Mouse (Mus musculus) midbrain, embryonic 14.5 days (tissue): ENCODE data around the gene Amer2. TPM values are rescaled to one million over a fixed set of nuclear protein-coding genes. Genes with fewer than 3 reads are reported as not detected.

Experiments used
- ATAC-seq: fragments of 200-750 bp; cut with Nextera tagmentation; 2 replicates; pipeline ENCODE4 v1.8.0; 2017; ENCODE audit warnings: moderate number of reproducible peaks, moderate library complexity; ENCODE audit not compliant: low FRiP score, low TSS enrichment
- DNase-seq: peaks from one replicate; pipeline ENCODE4 v3.0.0-alpha.2; 2015
- H3K27ac ChIP-seq: fragments of 300-500 bp; sonication (generic); replicated peaks from 2 replicates; pipeline ENCODE4 v1.5.1; 2014; ENCODE audit warnings: mild to moderate bottlenecking, low read depth, low read length, moderate library complexity
- H3K27me3 ChIP-seq: fragments of 300-500 bp; sonication (generic); 2 replicates; pipeline ENCODE4 v1.6.1; 2014; ENCODE audit warnings: low read length, control low read depth, mixed read lengths; ENCODE audit not compliant: control insufficient read depth, insufficient read depth
- H3K36me3 ChIP-seq: fragments of 300-500 bp; sonication (generic); 2 replicates; pipeline ENCODE4 v1.6.1; 2014; ENCODE audit warnings: low read length, control low read depth; ENCODE audit not compliant: control insufficient read depth, insufficient read depth
- H3K4me1 ChIP-seq: fragments of 300-500 bp; sonication (generic); 2 replicates; pipeline ENCODE4 v1.6.1; 2014; ENCODE audit warnings: mild to moderate bottlenecking, antibody characterized with exemption, low read length, control low read depth; ENCODE audit not compliant: control insufficient read depth, insufficient read depth
- H3K4me2 ChIP-seq: fragments of 300-500 bp; sonication (generic); 2 replicates; pipeline ENCODE4 v1.6.1; 2014; ENCODE audit warnings: mild to moderate bottlenecking, low read length, moderate library complexity
- H3K4me3 ChIP-seq: fragments of 300-500 bp; sonication (generic); replicated peaks from 2 replicates; pipeline ENCODE4 v1.5.1; 2014; ENCODE audit warnings: low read depth, low read length
- H3K9ac ChIP-seq: fragments of 300-500 bp; sonication (generic); replicated peaks from 2 replicates; pipeline ENCODE4 v1.6.1; 2014; ENCODE audit warnings: mild to moderate bottlenecking, low read length, moderate library complexity
- H3K9me3 ChIP-seq: fragments of 300-500 bp; sonication (generic); 2 replicates; pipeline ENCODE4 v1.6.1; 2016; ENCODE audit warnings: low read length, control low read depth, mixed read lengths; ENCODE audit not compliant: control insufficient read depth
- WGBS: fragments of 180-500 bp; shearing (Covaris S2); extraction: QIAGEN DNeasy Blood & Tissue Kit; methylation state at CpG from one replicate; pipeline ENCODE4 v1.1.7; 2014; 5-methylcytosine and 5-hydroxymethylcytosine counted together
- polyA plus RNA-seq: library from polyadenylated mRNA; unstranded; fragments of >200 nt; fragmentation: Nextera tagmentation; extraction: Ambion mirVana; gene quantifications from 2 replicates; pipeline ENCODE4 v1.2.1, GENCODE M21; 2014

Gene Amer2
- polyA plus RNA-seq, 1 experiment from 2014 or later, result 19.2 TPM

GRCm38 (mm10) chr14:60403228-60403627 lies 30.2 kb downstream of the Amer2 start:
- ATAC-seq (no peak), DNase-seq (no peak)
- no peak overlapping the region for H3K4me2 ChIP-seq
- WGBS, result 12% methylated on average over 2 of the region's 2 CpGs
- H3K4me3 ChIP-seq, result no peak overlapping the region
- no peaks in the 10 kb centered on the region for H3K9me3 ChIP-seq
- H3K27me3 ChIP-seq, result no peaks in the 10 kb centered on the region
- peaks cover 26% of the 10 kb centered on the region for H3K4me1 ChIP-seq
- peak overlapping the region; percentile 33; the same call in 1 of the 2 replicates for H3K27ac ChIP-seq
- no peaks in the 10 kb centered on the region for H3K36me3 ChIP-seq
- H3K9ac ChIP-seq, result no peak overlapping the region

GRCm38 (mm10) chr14:60405829-60406228 lies 32.8 kb downstream of the Amer2 start:
- Histone ChIP-seq H3K27me3 (no peaks in the 10 kb centered on the region), H3K9me3 (no peaks in the 10 kb centered on the region), H3K4me1 (peaks cover 39% of the 10 kb centered on the region), H3K4me3 (no peak overlapping the region), H3K27ac (no peak overlapping the region), H3K4me2 (no peak overlapping the region), H3K36me3 (no peaks in the 10 kb centered on the region), H3K9ac (no peak overlapping the region)
- DNase-seq (no peak), ATAC-seq (no peak)
- 91% methylated on average over 2 of the region's 2 CpGs for WGBS

GRCm38 (mm10) chr14:60406543-60406942 lies 33.5 kb downstream of the Amer2 start:
- Histone ChIP-seq H3K9ac (no peak overlapping the region), H3K36me3 (no peaks in the 10 kb centered on the region), H3K27me3 (no peaks in the 10 kb centered on the region), H3K4me3 (no peak overlapping the region), H3K9me3 (no peaks in the 10 kb centered on the region), H3K4me1 (peaks cover 39% of the 10 kb centered on the region), H3K27ac (no peak overlapping the region), H3K4me2 (no peak overlapping the region)
- DNase-seq (no peak), ATAC-seq (no peak)
- whole genome bisulfite sequencing, result 92% methylated on average over 5 of the region's 5 CpGs

GRCm38 (mm10) chr14:60407319-60407718 lies 34.3 kb downstream of the Amer2 start:
- DNase-seq, result no peak
- no peak for ATAC-seq
- WGBS, result 80% methylated on average over 9 of the region's 9 CpGs
- H3K27me3 ChIP-seq, result no peaks in the 10 kb centered on the region
- H3K4me1 ChIP-seq, result peaks cover 34% of the 10 kb centered on the region
- no peaks in the 10 kb centered on the region for H3K9me3 ChIP-seq
- no peak overlapping the region for H3K9ac ChIP-seq
- H3K27ac ChIP-seq, result no peak overlapping the region
- H3K4me2 ChIP-seq, result no peak overlapping the region
- no peak overlapping the region for H3K4me3 ChIP-seq
- no peaks in the 10 kb centered on the region for H3K36me3 ChIP-seq

- H3K9ac ChIP-seq, result no peak overlapping the region
- peaks cover 23% of the 10 kb centered on the region for H3K4me1 ChIP-seq
- peak overlapping the region; percentile 82 for H3K27ac ChIP-seq
- ATAC-seq, result peak; percentile 79
- H3K9me3 ChIP-seq, result no peaks in the 10 kb centered on the region
- H3K36me3 ChIP-seq, result no peaks in the 10 kb centered on the region
- peak overlapping the region; percentile 48 for H3K4me2 ChIP-seq
- H3K27me3 ChIP-seq, result no peaks in the 10 kb centered on the region
- 0 out of 2 replicates have a peak overlapping the region, but pooled peaks have one; percentile 3 for H3K4me3 ChIP-seq
- WGBS, result 10% methylated on average over 12 of the region's 12 CpGs
- peak; percentile 84 for DNase-seq
These were observed 36.8 kb downstream of the Amer2 start for GRCm38 (mm10) chr14:60409702-60410491.

- ATAC-seq (no peak), DNase-seq (peak; percentile 67)
- no peak overlapping the region for H3K9ac ChIP-seq
- H3K27me3 ChIP-seq, result no peaks in the 10 kb centered on the region
- H3K4me3 ChIP-seq, result no peak overlapping the region
- no peak overlapping the region for H3K27ac ChIP-seq
- peaks cover 23% of the 10 kb centered on the region for H3K4me1 ChIP-seq
- no peak overlapping the region for H3K4me2 ChIP-seq
- WGBS, result 65% methylated on average over 6 of the region's 6 CpGs
- H3K36me3 ChIP-seq, result no peaks in the 10 kb centered on the region
- H3K9me3 ChIP-seq, result no peaks in the 10 kb centered on the region
These were observed 38.2 kb downstream of the Amer2 start for GRCm38 (mm10) chr14:60411229-60411628.

- Histone ChIP-seq H3K27me3 (no peaks in the 10 kb centered on the region), H3K4me2 (no peak overlapping the region), H3K36me3 (no peaks in the 10 kb centered on the region), H3K4me1 (peaks cover 12% of the 10 kb centered on the region), H3K27ac (0 out of 2 replicates have a peak overlapping the region, but pooled peaks have one; percentile 16), H3K4me3 (no peak overlapping the region), H3K9ac (no peak overlapping the region), H3K9me3 (no peaks in the 10 kb centered on the region)
- DNase-seq, result peak; percentile 82
- peak; percentile 66; the same call in 1 of the 2 replicates for ATAC-seq
- WGBS, result 60% methylated on average over 8 of the region's 8 CpGs
These were observed 41.6 kb downstream of the Amer2 start for GRCm38 (mm10) chr14:60414691-60415090.

GRCm38 (mm10) chr14:60417924-60418323 lies 44.9 kb downstream of the Amer2 start:
- Histone ChIP-seq H3K27me3 (no peaks in the 10 kb centered on the region), H3K36me3 (no peaks in the 10 kb centered on the region), H3K9me3 (no peaks in the 10 kb centered on the region), H3K9ac (no peak overlapping the region), H3K4me3 (no peak overlapping the region), H3K4me2 (no peak overlapping the region), H3K27ac (no peak overlapping the region), H3K4me1 (no peaks in the 10 kb centered on the region)
- 88% methylated on average over 5 of the region's 5 CpGs for WGBS
- ATAC-seq (no peak), DNase-seq (no peak)

- Histone ChIP-seq H3K27me3 (no peaks in the 10 kb centered on the region), H3K9me3 (no peaks in the 10 kb centered on the region), H3K4me1 (no peaks in the 10 kb centered on the region), H3K4me3 (no peak overlapping the region), H3K9ac (no peak overlapping the region), H3K4me2 (no peak overlapping the region), H3K36me3 (no peaks in the 10 kb centered on the region), H3K27ac (no peak overlapping the region)
- DNase-seq (no peak), ATAC-seq (no peak)
- WGBS, result 97% methylated on average over 2 of the region's 2 CpGs
These were observed 49.9 kb downstream of the Amer2 start for GRCm38 (mm10) chr14:60422920-60423319.
